Mouse (Mus musculus) neural tube, postnatal 0 days (tissue): ENCODE results near the gene Olfr598. TPM values are rescaled to one million over a fixed set of nuclear protein-coding genes. Genes with fewer than 3 reads are reported as not detected.

Experiments
- polyA plus RNA-seq: library from polyadenylated mRNA; unstranded; fragments of >200 nt; fragmentation: Nextera tagmentation; extraction: Ambion mirVana; gene quantifications from 2 replicates; pipeline ENCODE4 v1.2.1, GENCODE M21; 2015

Gene Olfr598
- polyA plus RNA-seq: not detected in 2 replicates

GRCm38 (mm10) chr7:103323268-103323667 lies at the start of gene Olfr598:
TSS of gene Olfr598 (plus strand) at chr7:103323568.

DNA sequence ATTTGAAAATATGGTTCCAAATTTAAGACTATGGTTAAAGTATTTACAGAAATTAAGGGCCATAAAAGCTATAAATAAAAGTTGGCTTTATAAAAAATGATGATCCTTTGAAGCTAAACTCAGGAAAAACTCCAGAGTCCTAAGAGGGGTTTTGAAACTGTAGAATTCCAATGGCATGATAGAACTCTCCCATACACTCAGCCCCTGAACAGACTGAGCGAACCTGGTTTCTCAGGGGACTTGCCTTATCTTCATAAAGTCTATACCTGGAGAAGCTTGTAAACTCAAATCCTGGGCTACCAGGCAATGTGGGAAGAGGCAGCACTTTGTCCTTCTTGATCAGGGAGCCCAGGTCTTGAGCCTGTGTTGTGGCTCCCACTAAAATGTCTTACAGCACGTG lies 18.0 kb upstream of the Olfr598 start, which contains the start of gene Olfr596:
Gene Olfr596, plus strand, starts transcription at position 301 of the 400 bp plus-strand sequence.

GRCm38 (mm10) chr7:103316015-103316414 lies 7.4 kb upstream of the Olfr598 start, which contains the start of gene Olfr597:
TSS of gene Olfr597 (plus strand) at chr7:103316315.

GRCm38 (mm10) chr7:103335617-103336016 lies 12.2 kb downstream of the Olfr598 start, which contains the start of gene Olfr599:
TSS of gene Olfr599 (plus strand) at chr7:103335917.

DNA sequence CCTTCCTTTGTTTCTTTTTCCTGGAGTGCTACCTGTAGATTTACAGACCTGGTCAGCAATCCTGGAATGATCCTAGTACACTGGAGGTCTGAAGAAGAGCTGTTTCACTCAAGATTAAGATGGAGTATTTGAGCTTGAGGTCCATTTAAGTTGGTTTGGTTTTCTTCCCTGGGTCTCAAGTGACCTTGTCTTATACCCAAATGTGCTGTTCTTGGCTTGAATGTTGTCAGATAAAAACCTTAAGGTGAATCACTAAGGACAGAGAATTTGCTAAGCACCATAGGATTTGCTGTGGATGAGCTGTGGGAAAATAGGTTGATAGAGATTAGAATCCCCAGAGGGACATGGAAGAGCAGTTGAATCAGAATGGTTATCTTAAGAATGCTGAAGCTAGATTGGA lies 26.2 kb downstream of the Olfr598 start, which contains the start of gene Olfr600:
Gene Olfr600, minus strand, starts transcription at position 101 of the 400 bp plus-strand sequence.

DNA sequence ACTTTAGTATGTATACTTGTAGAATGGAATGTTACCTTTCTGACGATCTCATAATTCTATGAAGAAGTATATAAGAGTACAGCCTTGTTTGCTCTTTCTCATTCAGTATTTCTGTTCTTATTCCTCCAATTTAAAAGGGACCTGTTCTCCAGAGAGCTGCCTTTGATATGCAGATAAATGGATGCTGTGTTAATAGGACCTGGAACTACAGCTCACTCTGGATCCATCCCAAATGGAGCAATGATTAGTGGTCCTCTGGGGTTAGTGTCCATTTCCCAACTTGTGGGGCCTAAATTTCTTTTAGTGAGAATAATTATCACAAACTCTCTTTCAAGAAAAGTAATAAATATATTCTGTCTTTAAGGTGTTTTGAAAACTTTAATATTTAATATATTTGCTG lies 39.2 kb downstream of the Olfr598 start, which contains the start of gene Olfr601:
Gene Olfr601, minus strand, starts transcription at position 101 of the 400 bp plus-strand sequence.

Other genes with a start within 250 kb of the Olfr598 start
- not detected in 2 replicates for gene Olfr584, start 241.7 kb upstream of the Olfr598 start, polyA plus RNA-seq
- gene Olfr585, start 225.8 kb upstream of the Olfr598 start, polyA plus RNA-seq: not detected in 2 replicates
- gene Olfr586, start 197.9 kb upstream of the Olfr598 start, polyA plus RNA-seq: not detected in 2 replicates
- not detected in 2 replicates for gene Olfr588-ps1, start 182.7 kb upstream of the Olfr598 start, polyA plus RNA-seq
- gene Olfr589, start 167.2 kb upstream of the Olfr598 start, polyA plus RNA-seq: not detected in 2 replicates
- not detected in 2 replicates for gene Olfr591, start 145.2 kb upstream of the Olfr598 start, polyA plus RNA-seq
- gene Olfr592, start 138.8 kb upstream of the Olfr598 start, polyA plus RNA-seq: not detected in 2 replicates
- not detected in 2 replicates for gene Olfr593, start 111.7 kb upstream of the Olfr598 start, polyA plus RNA-seq
- not detected in 2 replicates for gene Olfr594, start 106.6 kb upstream of the Olfr598 start, polyA plus RNA-seq
- gene Usp17ld, start 71.1 kb upstream of the Olfr598 start, polyA plus RNA-seq: not detected in 2 replicates
- not detected in 2 replicates for gene Olfr596, start 17.9 kb upstream of the Olfr598 start, polyA plus RNA-seq
- gene Olfr597, start 7.3 kb upstream of the Olfr598 start, polyA plus RNA-seq: not detected in 2 replicates
- gene Olfr599, start 12.3 kb downstream of the Olfr598 start, polyA plus RNA-seq: not detected in 2 replicates
- gene Olfr600, start 26.1 kb downstream of the Olfr598 start, polyA plus RNA-seq: not detected in 2 replicates
- not detected in 2 replicates for gene Olfr601, start 39.1 kb downstream of the Olfr598 start, polyA plus RNA-seq
- not detected in 2 replicates for gene Olfr603, start 62.6 kb downstream of the Olfr598 start, polyA plus RNA-seq
- not detected in 2 replicates for gene Usp17lc, start 91.5 kb downstream of the Olfr598 start, polyA plus RNA-seq
- gene Olfr605, start 121.9 kb downstream of the Olfr598 start, polyA plus RNA-seq: not detected in 2 replicates
- gene Olfr606, start 125.5 kb downstream of the Olfr598 start, polyA plus RNA-seq: not detected in 2 replicates
- gene Olfr607, start 140.6 kb downstream of the Olfr598 start, polyA plus RNA-seq: not detected in 2 replicates
- not detected in 2 replicates for gene Olfr608, start 146.3 kb downstream of the Olfr598 start, polyA plus RNA-seq
- gene Olfr609, start 174.5 kb downstream of the Olfr598 start, polyA plus RNA-seq: not detected in 2 replicates
- gene Olfr610, start 188.6 kb downstream of the Olfr598 start, polyA plus RNA-seq: not detected in 2 replicates
- gene Olfr611, start 197.3 kb downstream of the Olfr598 start, polyA plus RNA-seq: not detected in 2 replicates
- gene Olfr612, start 219.1 kb downstream of the Olfr598 start, polyA plus RNA-seq: not detected in 2 replicates
- gene Olfr613, start 224.5 kb downstream of the Olfr598 start, polyA plus RNA-seq: not detected in 2 replicates
- gene Olfr615, start 232.5 kb downstream of the Olfr598 start, polyA plus RNA-seq: not detected in 2 replicates
- gene Olfr616, start 245.6 kb downstream of the Olfr598 start, polyA plus RNA-seq: not detected in 2 replicates
- not detected in 2 replicates for gene Olfr617, start 249.5 kb downstream of the Olfr598 start, polyA plus RNA-seq